Mouse (Mus musculus) cerebellum, adult 8-10 months (tissue): Measurements from ENCODE around the gene Zfp53.

Source experiments
- DNase-seq: peaks from one replicate; pipeline ENCODE4 v3.0.0; 2022

Gene Zfp53

GRCm38 (mm10) chr17:21530645-21531330, 42.0 kb downstream of the Zfp53 start:
- no peak for DNase-seq

DNA sequence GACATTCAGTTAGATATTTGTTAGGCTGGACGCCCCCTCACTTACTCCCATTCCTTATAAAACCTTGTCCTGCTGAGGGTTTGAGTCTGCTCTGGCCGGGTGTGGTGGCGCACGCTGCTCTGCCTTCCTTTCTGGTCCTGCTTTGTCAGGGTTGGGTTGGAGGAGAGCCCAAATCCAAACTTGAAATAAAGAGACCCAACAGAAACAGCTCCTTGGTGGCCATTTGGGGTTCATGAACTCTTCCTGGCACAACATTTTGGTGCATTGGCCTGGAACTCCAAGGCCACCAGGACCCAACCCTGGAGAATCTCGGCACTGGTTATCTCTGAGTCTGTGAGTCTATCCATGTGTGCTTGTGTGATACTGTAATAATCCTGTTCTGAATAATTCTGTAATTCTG, 42.8 kb downstream of the Zfp53 start:
- DNase-seq, result no peak

- DNase-seq, result peak; percentile 65
These were observed 43.5 kb downstream of the Zfp53 start for GRCm38 (mm10) chr17:21532101-21532951.

GRCm38 (mm10) chr17:21533961-21534360, 45.2 kb downstream of the Zfp53 start:
- DNase-seq, result no peak

DNA sequence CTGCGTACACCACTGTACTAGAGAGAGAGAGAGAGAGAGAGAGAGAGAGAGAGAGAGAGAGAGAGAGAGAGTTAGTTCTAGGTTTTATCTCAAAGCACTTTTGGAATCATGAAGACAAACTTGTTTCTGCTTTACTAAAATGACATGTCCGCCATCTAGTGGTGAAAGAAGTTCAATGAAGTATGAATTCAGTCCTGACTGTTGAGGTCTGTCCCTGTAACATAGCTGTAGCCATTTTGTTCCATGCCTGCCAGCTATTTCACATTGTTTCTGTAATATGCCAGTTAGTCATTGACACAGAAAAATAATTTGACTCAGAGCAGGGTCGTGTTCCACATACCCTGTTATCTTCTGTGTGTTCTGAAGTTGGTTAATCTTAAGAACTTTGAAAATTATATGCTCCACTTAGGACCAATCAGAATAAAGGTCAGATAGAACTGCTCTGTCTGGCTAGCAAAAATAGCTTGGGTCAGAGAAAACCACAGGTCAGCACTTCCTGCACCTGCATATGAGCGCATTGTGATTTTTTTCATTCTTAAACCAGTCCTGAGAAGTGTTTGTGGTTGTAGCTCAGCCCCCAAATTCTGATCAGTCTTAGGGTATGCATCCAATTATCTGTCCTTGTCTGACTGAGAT, 45.8 kb downstream of the Zfp53 start:
- peak; percentile 48 for DNase-seq

GRCm38 (mm10) chr17:21535096-21536001, 46.6 kb downstream of the Zfp53 start, which contains the start of gene Zfp52:
TSS of gene Zfp52 (plus strand) at chr17:21535539.
- peak; percentile 55 for DNase-seq

DNA sequence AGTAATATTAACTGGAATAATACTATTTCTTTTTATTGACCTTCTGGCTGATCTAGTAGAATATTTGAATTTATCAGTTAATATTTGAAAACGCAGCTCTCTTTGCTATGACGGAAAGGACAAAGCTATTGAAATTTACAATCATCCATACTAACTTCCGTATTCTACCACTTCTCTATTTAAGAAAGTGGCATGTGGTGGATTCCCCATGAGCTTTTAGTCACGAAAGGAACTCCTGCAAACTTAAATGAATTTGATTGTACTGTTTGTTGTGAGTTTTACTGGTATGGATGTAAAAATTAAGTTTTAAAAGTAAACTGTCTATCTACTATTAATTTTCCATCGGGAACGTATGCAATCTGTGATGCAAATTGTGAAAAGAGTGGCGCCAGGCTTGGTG, 47.3 kb downstream of the Zfp53 start:
- no peak for DNase-seq

DNA sequence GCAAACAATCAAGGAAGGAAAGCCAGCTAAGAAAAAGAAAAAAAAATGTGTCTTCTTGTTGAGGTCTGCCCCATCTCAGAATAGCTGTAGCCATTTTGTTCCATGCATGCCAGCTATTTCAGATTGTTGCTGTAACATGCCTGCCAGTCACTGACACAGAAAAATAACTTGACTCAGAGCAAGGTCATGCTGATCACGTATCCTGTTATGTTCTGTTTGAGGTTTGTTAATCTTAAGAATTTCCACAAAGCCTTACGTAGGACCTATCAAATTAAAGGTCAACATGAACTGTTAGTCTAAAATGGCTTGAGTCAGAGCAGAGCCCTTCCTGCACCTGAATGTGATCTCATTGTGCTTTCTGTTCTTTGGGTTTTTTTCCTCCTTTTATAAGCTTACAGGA, 47.9 kb downstream of the Zfp53 start:
- DNase-seq, result no peak

GRCm38 (mm10) chr17:21557831-21558230, 69.0 kb downstream of the Zfp53 start:
- DNase-seq, result peak; percentile 19
